Mouse (Mus musculus) small intestine, adult 2 months (tissue): ENCODE measurements around the gene Sdhc.

ENCODE experiments used
- CTCF ChIP-seq: fragments of 200-500 bp; IDR thresholded peaks from 2 replicates; pipeline ENCODE4 v1.5.1; 2012; ENCODE audit warnings: low read depth, mild to moderate bottlenecking, control low read depth, inconsistent platforms, low read length, moderate library complexity, mixed read lengths; ENCODE audit not compliant: insufficient replicate concordance, insufficient read length; ENCODE audit errors: extremely low read depth
- POLR2A ChIP-seq: fragments of 200-500 bp; IDR thresholded peaks from 2 replicates; pipeline ENCODE4 v1.6.1; 2012; ENCODE audit warnings: low read depth, mild to moderate bottlenecking, control low read depth, inconsistent platforms, low read length, moderate library complexity

- TF ChIP-seq CTCF: no peak
- no peak for TF ChIP-seq POLR2A
Measured at GRCm38 (mm10) chr1:171094424-171094823, 56.0 kb downstream of the Sdhc start.
